Mouse (Mus musculus) testis, adult 2 months (tissue): ENCODE results near the gene Sorcs2.

Experiments
- CTCF ChIP-seq: fragments of 200-500 bp; IDR thresholded peaks from 2 replicates; pipeline ENCODE4 v1.5.1; 2012; ENCODE audit warnings: low read depth, mild to moderate bottlenecking, inconsistent platforms, low read length, moderate library complexity; ENCODE audit not compliant: control insufficient read depth, insufficient read depth, insufficient replicate concordance
- POLR2A ChIP-seq: fragments of 200-500 bp; IDR thresholded peaks from 2 replicates; pipeline ENCODE4 v1.6.1; 2012; ENCODE audit warnings: low read depth, mild to moderate bottlenecking, inconsistent platforms, low read length, moderate library complexity; ENCODE audit not compliant: control insufficient read depth

- TF ChIP-seq POLR2A, result no peak
- no peak for TF ChIP-seq CTCF
Measured at GRCm38 (mm10) chr5:36367911-36368310, 30.0 kb downstream of the Sorcs2 start.
